Mouse (Mus musculus) testis, postnatal 14 days (tissue): ENCODE data around the gene Arg1.

ENCODE experiments used
- DNase-seq: peaks from one replicate; pipeline ENCODE4 v3.0.0; 2021; ENCODE audit warnings: low spot score

Arg1 gene

GRCm38 (mm10) chr10:24926962-24927720 is at the start of gene Arg1:
Gene Arg1, minus strand, starts transcription at chr10:24927484.
- DNase-seq = peak; percentile 75

- DNase-seq = no peak
Observed at GRCm38 (mm10) chr10:24973845-24974514, 46.7 kb upstream of the Arg1 start.

GRCm38 (mm10) chr10:24973385-24973784 is 46.1 kb upstream of the Arg1 start:
- no peak for DNase-seq

GRCm38 (mm10) chr10:24972923-24973322 is 45.6 kb upstream of the Arg1 start:
- no peak for DNase-seq

- DNase-seq = no peak
Observed at GRCm38 (mm10) chr10:24965821-24966550, 38.7 kb upstream of the Arg1 start.

- no peak for DNase-seq
Observed at GRCm38 (mm10) chr10:24961889-24962288, 34.6 kb upstream of the Arg1 start.

- no peak for DNase-seq
Observed at GRCm38 (mm10) chr10:24961112-24961511, 33.8 kb upstream of the Arg1 start.

- peak; percentile 47 for DNase-seq
Observed at GRCm38 (mm10) chr10:24959043-24959916, 32.0 kb upstream of the Arg1 start.

GRCm38 (mm10) chr10:24958280-24959042 is 31.2 kb upstream of the Arg1 start:
- peak; percentile 8 for DNase-seq

- no peak for DNase-seq
Observed at GRCm38 (mm10) chr10:24953876-24954275, 26.6 kb upstream of the Arg1 start.

- no peak for DNase-seq
Observed at GRCm38 (mm10) chr10:24952549-24952948, 25.3 kb upstream of the Arg1 start.

- no peak for DNase-seq
Observed at GRCm38 (mm10) chr10:24951575-24951974, 24.3 kb upstream of the Arg1 start.

GRCm38 (mm10) chr10:24950223-24950622 is 22.9 kb upstream of the Arg1 start:
- DNase-seq = no peak

- DNase-seq = no peak
Observed at GRCm38 (mm10) chr10:24948278-24948677, 21.0 kb upstream of the Arg1 start.

GRCm38 (mm10) chr10:24947871-24948270 is 20.6 kb upstream of the Arg1 start:
- DNase-seq = no peak

- no peak for DNase-seq
Observed at GRCm38 (mm10) chr10:24930143-24930542, 2.9 kb upstream of the Arg1 start.

GRCm38 (mm10) chr10:24928072-24928471 is 788 bp upstream of the Arg1 start:
- DNase-seq = no peak

- DNase-seq = no peak
Observed at GRCm38 (mm10) chr10:24926380-24926779, 904 bp downstream of the Arg1 start.

GRCm38 (mm10) chr10:24924296-24924695 is 3.0 kb downstream of the Arg1 start:
- DNase-seq = no peak

- no peak for DNase-seq
Observed at GRCm38 (mm10) chr10:24922977-24923376, 4.3 kb downstream of the Arg1 start.

- no peak for DNase-seq
Observed at GRCm38 (mm10) chr10:24915486-24915885, 11.8 kb downstream of the Arg1 start.
